Mouse (Mus musculus): Measurements from ENCODE around the gene Prkab1. TPM values are rescaled to one million over a fixed set of nuclear protein-coding genes. Genes with fewer than 3 reads are reported as not detected.

Prkab1 gene
- polyA plus RNA-seq, 1 experiment from 2014 or later = 77.0 TPM

DNA sequence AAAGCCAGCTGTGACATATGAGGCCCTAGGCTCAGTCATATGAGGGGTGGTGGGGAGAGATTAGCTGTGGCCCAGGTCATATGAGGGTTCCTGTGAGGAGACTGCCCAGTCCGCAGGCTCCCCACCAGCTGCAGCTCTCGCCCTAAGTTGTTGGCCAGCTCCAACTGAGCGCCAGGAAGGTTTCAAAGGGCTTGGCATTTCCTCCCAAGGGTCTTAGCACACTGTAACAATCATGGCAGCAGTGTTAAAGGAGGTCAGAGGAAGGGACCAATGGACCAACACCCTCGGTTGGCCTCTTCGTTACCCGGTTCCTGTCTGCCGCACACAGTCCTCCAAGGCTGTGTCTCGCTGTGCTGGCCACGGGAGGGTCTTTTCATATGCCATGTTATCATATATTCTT is 43.8 kb downstream of the Prkab1 start:
- Histone ChIP-seq H3K9ac (replicated peaks) (no peak overlapping the region), H3K9me3 (no peaks in the 10 kb centered on the region), H3K27ac (0 out of 2 replicates have a peak overlapping the region, but pooled peaks have one; percentile 9), H3K4me3 (replicated peaks) (no peak overlapping the region), H3K4me2 (no peak overlapping the region), H3K27me3 (no peaks in the 10 kb centered on the region), H3K4me1 (replicated peaks) (peaks cover 28% of the 10 kb centered on the region), H3K36me3 (peaks cover 42% of the 10 kb centered on the region)
- 78% methylated on average over 9 of the region's 9 CpGs for WGBS
- no peak for ATAC-seq (ENCODE audit: insufficient number of reproducible peaks, insufficient read depth, low FRiP score, low TSS enrichment, low read depth)

- peaks cover 40% of the 10 kb centered on the region for H3K36me3 ChIP-seq
- H3K9me3 ChIP-seq = no peaks in the 10 kb centered on the region
- H3K27me3 ChIP-seq = no peaks in the 10 kb centered on the region
- 0 out of 2 replicates have a peak overlapping the region, but pooled peaks have one; percentile 23 for H3K27ac ChIP-seq
- no peak overlapping the region for H3K4me3 ChIP-seq (replicated peaks)
- no peak for ATAC-seq (ENCODE audit: insufficient number of reproducible peaks, insufficient read depth, low FRiP score, low TSS enrichment, low read depth)
- H3K4me2 ChIP-seq = no peak overlapping the region
- WGBS = 58% methylated on average over 16 of the region's 16 CpGs
- no peak overlapping the region for H3K9ac ChIP-seq (replicated peaks)
- peaks cover 28% of the 10 kb centered on the region for H3K4me1 ChIP-seq (replicated peaks)
Observed at GRCm38 (mm10) chr5:115979134-115979696, 45.1 kb downstream of the Prkab1 start.

DNA sequence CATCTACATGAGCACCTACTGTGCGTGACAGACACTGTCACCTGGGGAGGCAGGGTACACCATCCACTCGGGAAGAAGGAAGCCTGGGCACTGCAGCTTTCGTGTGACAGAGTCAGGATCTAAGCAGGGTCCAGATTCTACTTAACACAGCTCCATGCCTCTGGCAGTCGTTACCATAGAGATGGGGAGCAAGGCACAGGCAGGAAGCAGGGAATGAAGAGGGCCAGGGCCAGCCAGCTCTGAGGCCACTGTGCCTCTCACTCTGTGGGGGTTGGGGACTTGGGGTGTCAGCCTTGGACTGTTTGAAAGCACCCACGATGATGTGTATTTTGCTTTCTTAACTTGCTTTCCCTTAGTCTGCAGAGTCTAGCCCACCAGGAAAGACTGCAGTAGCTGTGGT is 46.1 kb downstream of the Prkab1 start:
- 58% methylated on average over 5 of the region's 5 CpGs for WGBS
- no peak overlapping the region for H3K9ac ChIP-seq (replicated peaks)
- 0 out of 2 replicates have a peak overlapping the region, but pooled peaks have one; percentile 31 for H3K27ac ChIP-seq
- H3K4me2 ChIP-seq = no peak overlapping the region
- peaks cover 26% of the 10 kb centered on the region for H3K4me1 ChIP-seq (replicated peaks)
- no peaks in the 10 kb centered on the region for H3K27me3 ChIP-seq
- no peak overlapping the region for H3K4me3 ChIP-seq (replicated peaks)
- no peaks in the 10 kb centered on the region for H3K9me3 ChIP-seq
- no peak for ATAC-seq (ENCODE audit: insufficient number of reproducible peaks, insufficient read depth, low FRiP score, low TSS enrichment, low read depth)
- H3K36me3 ChIP-seq = peaks cover 42% of the 10 kb centered on the region

- Histone ChIP-seq H3K27ac (0 out of 2 replicates have a peak overlapping the region, but pooled peaks have one; percentile 31), H3K27me3 (no peaks in the 10 kb centered on the region), H3K4me1 (replicated peaks) (peaks cover 22% of the 10 kb centered on the region; the same call in 1 of the 2 replicates), H3K9me3 (no peaks in the 10 kb centered on the region), H3K36me3 (peaks cover 39% of the 10 kb centered on the region), H3K4me3 (replicated peaks) (no peak overlapping the region), H3K4me2 (no peak overlapping the region), H3K9ac (replicated peaks) (no peak overlapping the region)
- 66% methylated on average over 10 of the region's 10 CpGs for WGBS
- no peak for ATAC-seq (ENCODE audit: insufficient number of reproducible peaks, insufficient read depth, low FRiP score, low TSS enrichment, low read depth)
Observed at GRCm38 (mm10) chr5:115977757-115978156, 46.6 kb downstream of the Prkab1 start.

- Histone ChIP-seq H3K27ac (0 out of 2 replicates have a peak overlapping the region, but pooled peaks have one; percentile 25), H3K27me3 (no peaks in the 10 kb centered on the region), H3K36me3 (peaks cover 40% of the 10 kb centered on the region), H3K9ac (replicated peaks) (no peak overlapping the region), H3K4me3 (replicated peaks) (no peak overlapping the region), H3K4me1 (replicated peaks) (peaks cover 19% of the 10 kb centered on the region; the same call in 1 of the 2 replicates), H3K9me3 (no peaks in the 10 kb centered on the region), H3K4me2 (no peak overlapping the region)
- 57% methylated on average over 10 of the region's 10 CpGs for WGBS
- no peak for ATAC-seq (ENCODE audit: insufficient number of reproducible peaks, insufficient read depth, low FRiP score, low TSS enrichment, low read depth)
Observed at GRCm38 (mm10) chr5:115977266-115977665, 47.0 kb downstream of the Prkab1 start.

- Histone ChIP-seq H3K27ac (no peak overlapping the region), H3K4me1 (replicated peaks) (peaks cover 13% of the 10 kb centered on the region; the same call in 1 of the 2 replicates), H3K9ac (replicated peaks) (no peak overlapping the region), H3K27me3 (no peaks in the 10 kb centered on the region), H3K9me3 (no peaks in the 10 kb centered on the region), H3K4me3 (replicated peaks) (no peak overlapping the region), H3K36me3 (peaks cover 40% of the 10 kb centered on the region), H3K4me2 (no peak overlapping the region)
- 95% methylated on average over 5 of the region's 5 CpGs for WGBS
- no peak for ATAC-seq (ENCODE audit: insufficient number of reproducible peaks, insufficient read depth, low FRiP score, low TSS enrichment, low read depth)
Observed at GRCm38 (mm10) chr5:115976446-115976845, 47.9 kb downstream of the Prkab1 start.

DNA sequence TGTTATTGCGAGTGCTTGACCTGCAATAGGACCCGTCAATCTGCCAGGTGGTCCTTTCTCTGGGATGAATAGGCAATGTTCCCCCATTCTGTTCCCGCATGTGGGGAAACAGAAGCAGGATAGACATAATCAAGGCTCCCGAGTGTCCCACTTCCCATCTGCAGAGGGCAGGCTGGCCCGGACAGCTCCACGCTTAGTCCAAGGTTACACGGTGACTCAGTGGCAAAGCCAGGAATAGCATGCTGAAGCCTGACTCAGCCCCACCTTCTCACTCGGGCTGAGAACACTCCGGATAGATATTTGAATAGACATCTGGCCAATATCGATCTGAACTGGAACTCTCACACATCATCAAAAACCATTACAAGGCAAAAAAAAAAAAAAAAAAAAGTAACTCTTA is 48.6 kb downstream of the Prkab1 start:
- WGBS = 89% methylated on average over 10 of the region's 10 CpGs
- H3K9ac ChIP-seq (replicated peaks) = no peak overlapping the region
- no peak overlapping the region for H3K27ac ChIP-seq
- peaks cover 13% of the 10 kb centered on the region; the same call in 1 of the 2 replicates for H3K4me1 ChIP-seq (replicated peaks)
- H3K4me3 ChIP-seq (replicated peaks) = no peak overlapping the region
- H3K27me3 ChIP-seq = no peaks in the 10 kb centered on the region
- peaks cover 43% of the 10 kb centered on the region for H3K36me3 ChIP-seq
- no peaks in the 10 kb centered on the region for H3K9me3 ChIP-seq
- ATAC-seq (ENCODE audit: insufficient number of reproducible peaks, insufficient read depth, low FRiP score, low TSS enrichment, low read depth) = no peak
- H3K4me2 ChIP-seq = no peak overlapping the region

DNA sequence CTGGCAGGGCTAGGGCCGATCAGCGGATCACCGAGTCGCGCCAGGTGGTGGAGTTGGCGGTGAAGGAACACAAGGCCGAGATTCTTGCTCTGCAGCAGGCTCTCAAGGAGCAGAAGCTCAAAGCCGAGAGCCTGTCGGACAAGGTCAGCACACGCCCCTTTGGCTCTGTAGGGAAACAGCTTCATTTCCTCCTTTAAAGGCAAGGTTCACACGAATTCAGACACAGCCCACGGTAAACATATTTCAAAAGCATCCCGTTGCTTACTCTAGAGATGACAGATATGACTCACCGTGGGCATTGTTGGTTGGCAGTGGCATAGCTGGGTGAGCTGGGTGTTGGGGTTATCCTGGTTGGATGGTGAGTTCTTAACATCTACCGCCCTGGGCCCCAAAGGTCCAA is 53.1 kb downstream of the Prkab1 start:
- Histone ChIP-seq H3K4me1 (replicated peaks) (no peaks in the 10 kb centered on the region), H3K9me3 (no peaks in the 10 kb centered on the region), H3K4me2 (no peak overlapping the region), H3K27me3 (no peaks in the 10 kb centered on the region), H3K4me3 (replicated peaks) (no peak overlapping the region), H3K9ac (replicated peaks) (no peak overlapping the region), H3K36me3 (peaks cover 52% of the 10 kb centered on the region), H3K27ac (no peak overlapping the region)
- 90% methylated on average over 15 of the region's 15 CpGs for WGBS
- ATAC-seq (ENCODE audit: insufficient number of reproducible peaks, insufficient read depth, low FRiP score, low TSS enrichment, low read depth) = no peak

Other genes with a start within 250 kb of the Prkab1 start
- gene Cit, start 179.2 kb downstream of the Prkab1 start, polyA plus RNA-seq (2016; fragmentation: Nextera tagmentation; extraction: Ambion mirVana) = 38.0 and 41.5 TPM in 2 replicates
- not detected in 2 replicates for gene Tmem233, start 58.7 kb upstream of the Prkab1 start, polyA plus RNA-seq (2016; fragmentation: Nextera tagmentation; extraction: Ambion mirVana)

Data from limb, embryonic 12.5 days (tissue).